ENCODE assay signal across 18 mouse cellular contexts in the genomic region with DNA sequence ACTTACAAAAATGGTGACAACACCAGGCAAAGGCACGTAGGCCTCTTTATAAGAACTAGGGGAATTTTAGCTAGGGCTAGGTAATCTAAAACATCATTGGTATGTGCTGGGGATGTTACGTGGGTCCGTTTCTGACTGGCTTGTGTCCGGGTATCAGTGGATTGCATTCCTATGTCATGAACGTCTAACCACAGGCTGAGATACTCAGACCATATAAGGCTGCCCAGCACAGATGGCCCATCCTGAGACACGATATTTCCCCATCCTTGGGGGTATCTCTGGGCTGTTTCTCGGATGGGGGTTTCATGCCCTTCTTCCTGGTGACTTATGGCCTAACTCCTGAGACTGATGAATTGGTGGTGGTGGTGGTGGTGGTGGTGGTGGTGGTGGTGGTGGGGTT. TPM values are rescaled to one million over a fixed set of nuclear protein-coding genes. Genes with fewer than 3 reads are reported as not detected.
"Had no signal": no experiment of that assay in that cellular context is flagged by ENCODE, and none has a peak within 500 bp of the region (broad histone marks: within the 10 kb centered on the region; RNA-seq: fewer than 3 reads in every experiment).

No protein-coding gene starts in this region.

- H3K27me3 ChIP-seq: liver, embryonic 15.5 days; midbrain, embryonic 12.5 days had no signal

- ATAC-seq: midbrain, embryonic 16.5 days had no signal

- H3K36me3 ChIP-seq: limb, embryonic 10.5 days; liver, embryonic 15.5 days; midbrain, embryonic 12.5 days had no signal

- H3K4me1 ChIP-seq: limb, embryonic 10.5 days; liver, embryonic 15.5 days; midbrain, embryonic 12.5 days had no signal

- H3K9me3 ChIP-seq: limb, embryonic 10.5 days; liver, embryonic 15.5 days had no signal

- DNase-seq: kidney, postnatal 14 days; lung, embryonic 14.5 days; lung, postnatal 14 days; right cerebral cortex, postnatal 14 days; thymus, postnatal 4 days had no signal

- H3K4me2 ChIP-seq: liver, embryonic 11.5 days; liver, embryonic 15.5 days; lung, embryonic 14.5 days; midbrain, embryonic 12.5 days had no signal

- H3K4me3 ChIP-seq: left cerebral cortex, adult 2 months; limb, embryonic 10.5 days; liver, embryonic 15.5 days; megakaryocyte, embryonic 14.5 days; midbrain, embryonic 12.5 days had no signal

- H3K9ac ChIP-seq: liver, embryonic 15.5 days; lung, embryonic 14.5 days; midbrain, embryonic 12.5 days had no signal

- H3K27ac ChIP-seq: left cerebral cortex, adult 2 months; limb, embryonic 10.5 days; liver, embryonic 15.5 days; macrophage; midbrain, embryonic 12.5 days; stomach, postnatal 0 days had no signal

RNA-seq across cellular contexts. Expression of a gene that starts 2.9 kb away (rescaled TPM):
- total RNA-seq: layer of hippocampus, adult 8-10 months; layer of hippocampus, postnatal 25 days; left cerebral cortex, adult 2 months; left cerebral cortex, postnatal 14 days had no signal
- polyA plus RNA-seq: limb, embryonic 10.5 days; liver, embryonic 11.5 days; liver, embryonic 15.5 days; macrophage had no signal

RNA-seq across cellular contexts. Expression of a gene that starts 37.2 kb away (rescaled TPM):
- total RNA-seq: layer of hippocampus, postnatal 25 days had no signal
- polyA plus RNA-seq: liver, embryonic 15.5 days; macrophage; midbrain, embryonic 12.5 days; midbrain, embryonic 16.5 days; neural tube, embryonic 14.5 days had no signal

RNA-seq across cellular contexts. Expression of a gene that starts 54.7 kb away (rescaled TPM):
- polyA plus RNA-seq: limb, embryonic 10.5 days; liver, embryonic 11.5 days; midbrain, embryonic 12.5 days had no signal
